Mouse (Mus musculus): ENCODE measurements at regions not wholly inside any gene's neighbourhood (a gene's known extent, or its start where the extent isn't known, plus 50 kb on each side); places are given as distances from the start of the nearest gene placed in this dataset.

DNA sequence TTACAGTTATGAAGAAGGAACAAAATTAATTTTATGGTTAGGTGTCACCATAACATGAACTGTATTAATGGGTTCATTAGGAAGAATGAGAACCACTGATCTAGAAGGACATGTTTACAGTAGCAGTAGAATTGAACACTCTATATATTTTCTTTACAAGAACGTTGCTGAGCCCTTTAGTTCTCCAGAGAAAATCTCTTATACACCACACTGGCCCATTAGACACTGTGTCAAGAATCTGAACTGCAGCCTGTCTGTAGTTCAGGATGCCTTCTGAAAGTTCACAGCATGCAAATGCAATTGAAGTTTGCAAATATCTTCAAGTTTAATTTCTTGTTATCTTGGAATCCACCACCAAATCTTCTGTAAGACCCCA lies 307.6 kb downstream of the Phf14 start:
- H3K27ac ChIP-seq (replicated peaks): no peak overlapping the region
- H3K9me3 ChIP-seq (ENCODE audit: control insufficient read depth, low read length): no peaks in the 10 kb centered on the region
- no peak for ATAC-seq (ENCODE audit: low FRiP score, low TSS enrichment)
- H3K27me3 ChIP-seq (ENCODE audit: control insufficient read depth, insufficient read depth, low read length): no peaks in the 10 kb centered on the region
- H3K4me1 ChIP-seq (replicated peaks; ENCODE audit: control insufficient read depth, insufficient read depth): no peaks in the 10 kb centered on the region
- H3K9ac ChIP-seq (ENCODE audit: low read length): no peak overlapping the region
- no peak overlapping the region for H3K4me2 ChIP-seq (replicated peaks; ENCODE audit: low read depth)
- no peak overlapping the region for H3K4me3 ChIP-seq (ENCODE audit: low read depth, low read length)
- no peaks in the 10 kb centered on the region for H3K36me3 ChIP-seq (ENCODE audit: control insufficient read depth, insufficient read depth, low read length)
- DNase-seq (ENCODE audit: low spot score): no peak
- WGBS: 34% methylated on average over 1 of the region's 1 CpGs
- TF ChIP-seq EP300 (optimal IDR thresholded peaks at IDR 0.05): no peak
- no peak for TF ChIP-seq CTCF (IDR thresholded peaks at IDR 0.05; ENCODE audit: low read depth)

GRCm38 (mm10) chr6:12244151-12244550 lies 336.5 kb downstream of the Phf14 start:
- no peaks in the 10 kb centered on the region for H3K4me1 ChIP-seq (replicated peaks; ENCODE audit: control insufficient read depth, insufficient read depth)

DNA sequence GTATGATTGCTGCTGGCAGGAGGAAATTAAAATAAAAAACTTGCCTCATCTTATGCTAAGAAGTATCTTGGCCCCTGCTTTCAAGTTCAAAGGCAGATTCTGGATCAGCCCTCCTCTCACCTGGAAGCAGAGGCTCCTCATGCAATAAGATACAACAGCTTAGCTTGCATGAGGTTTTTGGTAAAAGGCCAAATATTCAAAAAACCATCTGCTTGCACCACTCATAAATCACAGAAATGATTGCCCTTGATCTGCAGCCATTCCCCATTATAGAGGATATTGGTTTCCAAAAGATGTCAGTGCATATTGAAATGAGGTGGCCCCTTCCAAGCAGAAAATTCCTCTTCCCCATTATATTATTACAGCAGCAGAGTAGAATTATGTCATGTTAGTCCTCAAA lies 340.4 kb downstream of the Phf14 start:
- H3K27ac ChIP-seq (replicated peaks): no peak overlapping the region
- ATAC-seq (ENCODE audit: low FRiP score, low TSS enrichment) (no peak), DNase-seq (ENCODE audit: low spot score) (no peak)
- no peaks in the 10 kb centered on the region for H3K36me3 ChIP-seq (ENCODE audit: control insufficient read depth, insufficient read depth, low read length)
- H3K4me2 ChIP-seq (replicated peaks; ENCODE audit: low read depth): no peak overlapping the region
- H3K4me1 ChIP-seq (replicated peaks; ENCODE audit: control insufficient read depth, insufficient read depth): no peaks in the 10 kb centered on the region
- no peak for TF ChIP-seq EP300 (optimal IDR thresholded peaks at IDR 0.05)
- no peak for TF ChIP-seq CTCF (IDR thresholded peaks at IDR 0.05; ENCODE audit: low read depth)
- no peaks in the 10 kb centered on the region for H3K9me3 ChIP-seq (ENCODE audit: control insufficient read depth, low read length)
- no peaks in the 10 kb centered on the region for H3K27me3 ChIP-seq (ENCODE audit: control insufficient read depth, insufficient read depth, low read length)
- no peak overlapping the region for H3K9ac ChIP-seq (ENCODE audit: low read length)
- no peak overlapping the region for H3K4me3 ChIP-seq (ENCODE audit: low read depth, low read length)

More at GRCm38 (mm10) chr6:12244151-12244550, 336.5 kb downstream of the Phf14 start:
- TF ChIP-seq EP300 (optimal IDR thresholded peaks at IDR 0.05): no peak
- TF ChIP-seq CTCF (IDR thresholded peaks at IDR 0.05; ENCODE audit: low read depth): no peak
- Histone ChIP-seq H3K9ac (ENCODE audit: low read length) (no peak overlapping the region), H3K27ac (replicated peaks) (no peak overlapping the region), H3K9me3 (ENCODE audit: control insufficient read depth, low read length) (no peaks in the 10 kb centered on the region), H3K4me3 (ENCODE audit: low read depth, low read length) (no peak overlapping the region), H3K36me3 (ENCODE audit: control insufficient read depth, insufficient read depth, low read length) (no peaks in the 10 kb centered on the region), H3K27me3 (ENCODE audit: control insufficient read depth, insufficient read depth, low read length) (no peaks in the 10 kb centered on the region), H3K4me2 (replicated peaks; ENCODE audit: low read depth) (no peak overlapping the region)
- 32% methylated on average over 1 of the region's 1 CpGs for WGBS
- ATAC-seq (ENCODE audit: low FRiP score, low TSS enrichment) (no peak), DNase-seq (ENCODE audit: low spot score) (no peak)

GRCm38 (mm10) chr6:12248599-12248998 lies 341.0 kb downstream of the Phf14 start:
- no peak overlapping the region for H3K9ac ChIP-seq (ENCODE audit: low read length)
- ATAC-seq (ENCODE audit: low FRiP score, low TSS enrichment) (no peak), DNase-seq (ENCODE audit: low spot score) (no peak)
- H3K9me3 ChIP-seq (ENCODE audit: control insufficient read depth, low read length): no peaks in the 10 kb centered on the region
- H3K27me3 ChIP-seq (ENCODE audit: control insufficient read depth, insufficient read depth, low read length): no peaks in the 10 kb centered on the region
- H3K4me1 ChIP-seq (replicated peaks; ENCODE audit: control insufficient read depth, insufficient read depth): no peaks in the 10 kb centered on the region
- no peaks in the 10 kb centered on the region for H3K36me3 ChIP-seq (ENCODE audit: control insufficient read depth, insufficient read depth, low read length)
- H3K4me2 ChIP-seq (replicated peaks; ENCODE audit: low read depth): no peak overlapping the region
- no peak overlapping the region for H3K4me3 ChIP-seq (ENCODE audit: low read depth, low read length)
- WGBS: 77% methylated on average over 4 of the region's 4 CpGs
- TF ChIP-seq EP300 (optimal IDR thresholded peaks at IDR 0.05) (no peak), CTCF (IDR thresholded peaks at IDR 0.05; ENCODE audit: low read depth) (no peak)
- no peak overlapping the region for H3K27ac ChIP-seq (replicated peaks)

GRCm38 (mm10) chr6:12254507-12254906 lies 346.9 kb downstream of the Phf14 start:
- ATAC-seq (ENCODE audit: low FRiP score, low TSS enrichment): no peak
- 92% methylated on average over 3 of the region's 3 CpGs for WGBS
- H3K9ac ChIP-seq (ENCODE audit: low read length): no peak overlapping the region
- H3K36me3 ChIP-seq (ENCODE audit: control insufficient read depth, insufficient read depth, low read length): no peaks in the 10 kb centered on the region
- H3K27ac ChIP-seq (replicated peaks): no peak overlapping the region
- TF ChIP-seq EP300 (optimal IDR thresholded peaks at IDR 0.05) (no peak), CTCF (IDR thresholded peaks at IDR 0.05; ENCODE audit: low read depth) (no peak)
- no peak overlapping the region for H3K4me2 ChIP-seq (replicated peaks; ENCODE audit: low read depth)
- no peak overlapping the region for H3K4me3 ChIP-seq (ENCODE audit: low read depth, low read length)
- DNase-seq (ENCODE audit: low spot score): no peak
- no peaks in the 10 kb centered on the region for H3K27me3 ChIP-seq (ENCODE audit: control insufficient read depth, insufficient read depth, low read length)
- H3K9me3 ChIP-seq (ENCODE audit: control insufficient read depth, low read length): no peaks in the 10 kb centered on the region
- no peaks in the 10 kb centered on the region for H3K4me1 ChIP-seq (replicated peaks; ENCODE audit: control insufficient read depth, insufficient read depth)

GRCm38 (mm10) chr6:12255434-12255833 lies 347.8 kb downstream of the Phf14 start:
- ATAC-seq (ENCODE audit: low FRiP score, low TSS enrichment) (no peak), DNase-seq (ENCODE audit: low spot score) (no peak)
- TF ChIP-seq EP300 (optimal IDR thresholded peaks at IDR 0.05): no peak
- TF ChIP-seq CTCF (IDR thresholded peaks at IDR 0.05; ENCODE audit: low read depth): no peak
- Histone ChIP-seq H3K27ac (replicated peaks) (no peak overlapping the region), H3K4me2 (replicated peaks; ENCODE audit: low read depth) (no peak overlapping the region), H3K4me3 (ENCODE audit: low read depth, low read length) (no peak overlapping the region), H3K9me3 (ENCODE audit: control insufficient read depth, low read length) (no peaks in the 10 kb centered on the region), H3K27me3 (ENCODE audit: control insufficient read depth, insufficient read depth, low read length) (no peaks in the 10 kb centered on the region), H3K36me3 (ENCODE audit: control insufficient read depth, insufficient read depth, low read length) (no peaks in the 10 kb centered on the region), H3K9ac (ENCODE audit: low read length) (no peak overlapping the region), H3K4me1 (replicated peaks; ENCODE audit: control insufficient read depth, insufficient read depth) (no peaks in the 10 kb centered on the region)
- WGBS: 80% methylated on average over 1 of the region's 1 CpGs
